ENCODE assay signal across 20 mouse cellular contexts in genomic region chr8:89658998-89659944, GRCm38 (mm10).
DNase-seq lines count a peak whose midpoint lies in the region; ATAC-seq and TF ChIP-seq lines count a peak whose summit lies in the region.
"Had no signal": no experiment of that assay in that cellular context is flagged by ENCODE, and none has a peak within 500 bp of the region (broad histone marks: within the 10 kb centered on the region; RNA-seq: fewer than 3 reads in every experiment).

No protein-coding gene starts in this region.

- H3K4me1 ChIP-seq in hindbrain, embryonic 12.5 days, result 0 out of 2 replicates have a peak, but pooled peaks cover 4% of the 10 kb centered on the region
- no peaks in the 10 kb centered on the region for H3K4me1 ChIP-seq in hindbrain, embryonic 11.5 days (replicated peaks; ENCODE audit: control insufficient read depth, insufficient read depth, low read length)
- H3K4me1 ChIP-seq in limb, embryonic 11.5 days (ENCODE audit: control insufficient read depth, insufficient read depth, low read length), result peaks cover 20% of the 10 kb centered on the region
- H3K4me1 ChIP-seq: liver, embryonic 15.5 days; midbrain, embryonic 15.5 days had no signal

- WGBS in hindbrain, embryonic 12.5 days, result 30% methylated on average over 14 of the region's 14 CpGs
- WGBS in hindbrain, embryonic 11.5 days, result 23% methylated on average over 14 of the region's 14 CpGs
- WGBS in limb, embryonic 11.5 days, result 8% methylated on average over 14 of the region's 14 CpGs

- no peak for ATAC-seq in hindbrain, embryonic 12.5 days (ENCODE audit: low FRiP score)
- ATAC-seq in hindbrain, embryonic 11.5 days (ENCODE audit: low FRiP score), result no peak
- no peak for ATAC-seq in limb, embryonic 11.5 days (ENCODE audit: insufficient number of reproducible peaks, low FRiP score, low TSS enrichment, low read depth)
- ATAC-seq: forebrain, embryonic 13.5 days; hindbrain, postnatal 0 days; midbrain, embryonic 15.5 days had no signal

- no peak overlapping the region for H3K9ac ChIP-seq in hindbrain, embryonic 12.5 days
- no peak overlapping the region for H3K9ac ChIP-seq in hindbrain, embryonic 11.5 days (ENCODE audit: low read depth, low read length)
- H3K9ac ChIP-seq in limb, embryonic 11.5 days (ENCODE audit: low read length), result no peak overlapping the region
- H3K9ac ChIP-seq: embryonic facial prominence, embryonic 15.5 days; forebrain, embryonic 13.5 days; liver, embryonic 15.5 days; midbrain, embryonic 15.5 days had no signal

- no peaks in the 10 kb centered on the region for H3K36me3 ChIP-seq in hindbrain, embryonic 12.5 days
- no peaks in the 10 kb centered on the region for H3K36me3 ChIP-seq in hindbrain, embryonic 11.5 days (ENCODE audit: control insufficient read depth, insufficient read depth, low read length)
- no peaks in the 10 kb centered on the region for H3K36me3 ChIP-seq in limb, embryonic 11.5 days (ENCODE audit: control insufficient read depth, insufficient read depth, low read length)
- H3K36me3 ChIP-seq: embryonic facial prominence, embryonic 15.5 days; G1E; liver, embryonic 15.5 days; midbrain, embryonic 15.5 days had no signal

- 0 out of 2 replicates have a peak, but pooled peaks cover 9% of the 10 kb centered on the region for H3K27me3 ChIP-seq in hindbrain, embryonic 12.5 days
- no peaks in the 10 kb centered on the region for H3K27me3 ChIP-seq in hindbrain, embryonic 11.5 days (ENCODE audit: control insufficient read depth, insufficient read depth, low read length)
- no peaks in the 10 kb centered on the region for H3K27me3 ChIP-seq in limb, embryonic 11.5 days (ENCODE audit: control insufficient read depth, insufficient read depth, low read length)
- H3K27me3 ChIP-seq: liver, embryonic 15.5 days; midbrain, embryonic 15.5 days had no signal

- no peak for DNase-seq in hindbrain, embryonic 11.5 days (ENCODE audit: low spot score)
- DNase-seq in retina, embryonic 14.5 days (ENCODE audit: low spot score), result peak; percentile 11
- DNase-seq in retina, postnatal 1 day, result no peak
- peak; percentile 49 for DNase-seq in limb, embryonic 11.5 days (ENCODE audit: low spot score)
- DNase-seq in thymus, postnatal 10 days (ENCODE audit: low spot score in 2 of 2), result no peak
- no peak for DNase-seq in layer of hippocampus, adult 2 months (ENCODE audit: low spot score in 2 of 2)
- no peak for DNase-seq in ovary, postnatal 36 days (ENCODE audit: low spot score)
- DNase-seq: adrenal gland, postnatal 14 days; cerebellum, adult 9-10 months; heart, postnatal 10 days; lung, postnatal 36 days; right cerebral cortex, postnatal 25 days; thymus, adult 2 months had no signal

- H3K4me2 ChIP-seq in hindbrain, embryonic 12.5 days (replicated peaks), result 0 out of 2 replicates have a peak overlapping the region, but pooled peaks have one; percentile 4
- H3K4me2 ChIP-seq in hindbrain, embryonic 11.5 days (replicated peaks; ENCODE audit: low read depth, low read length), result no peak overlapping the region
- peak overlapping the region; percentile 18; the same call in 1 of the 2 replicates for H3K4me2 ChIP-seq in limb, embryonic 11.5 days (ENCODE audit: low read depth, severe bottlenecking)
- H3K4me2 ChIP-seq: embryonic facial prominence, embryonic 15.5 days; forebrain, embryonic 13.5 days; liver, embryonic 15.5 days; midbrain, embryonic 15.5 days had no signal

- no peak overlapping the region for H3K27ac ChIP-seq in hindbrain, embryonic 12.5 days
- no peak overlapping the region for H3K27ac ChIP-seq in hindbrain, embryonic 11.5 days (ENCODE audit: low read depth, low read length)
- H3K27ac ChIP-seq in limb, embryonic 11.5 days (replicated peaks; ENCODE audit: low read depth, low read length), result peak overlapping the region; percentile 38; the same call in 1 of the 2 replicates
- no peak overlapping the region for H3K27ac ChIP-seq in layer of hippocampus, adult 2 months
- H3K27ac ChIP-seq: embryonic facial prominence, embryonic 15.5 days; forebrain, embryonic 13.5 days; hindbrain, postnatal 0 days; liver, embryonic 15.5 days; midbrain, embryonic 15.5 days had no signal

- no peak overlapping the region for H3K4me3 ChIP-seq in hindbrain, embryonic 12.5 days
- no peak overlapping the region for H3K4me3 ChIP-seq in hindbrain, embryonic 11.5 days (ENCODE audit: low read depth, low read length)
- H3K4me3 ChIP-seq in limb, embryonic 11.5 days (ENCODE audit: low read depth, low read length), result no peak overlapping the region
- H3K4me3 ChIP-seq in layer of hippocampus, adult 2 months, result no peak overlapping the region
- H3K4me3 ChIP-seq: embryonic facial prominence, embryonic 15.5 days; forebrain, embryonic 13.5 days; liver, embryonic 15.5 days; midbrain, embryonic 15.5 days had no signal

- H3K9me3 ChIP-seq in hindbrain, embryonic 12.5 days (replicated peaks), result no peaks in the 10 kb centered on the region
- H3K9me3 ChIP-seq in hindbrain, embryonic 11.5 days (ENCODE audit: control insufficient read depth, low read length), result no peaks in the 10 kb centered on the region
- H3K9me3 ChIP-seq in limb, embryonic 11.5 days (ENCODE audit: control insufficient read depth, low read length), result no peaks in the 10 kb centered on the region
- H3K9me3 ChIP-seq: embryonic facial prominence, embryonic 15.5 days; forebrain, embryonic 13.5 days; liver, embryonic 15.5 days; midbrain, embryonic 15.5 days had no signal

- TF ChIP-seq CTCF in layer of hippocampus, adult 2 months (conservative IDR thresholded peaks at IDR 0.05), result no peak

Comparison
In these comparisons a context has a peak if more than half of its experiments do, and no peak if none do; other contexts are left out.
1. DNase-seq: peak in retina, embryonic 14.5 days (single experiment) and limb, embryonic 11.5 days (single experiment); none in hindbrain, embryonic 11.5 days (single experiment), retina, postnatal 1 day (single experiment), thymus, postnatal 10 days (0 of 2), layer of hippocampus, adult 2 months (0 of 2) and ovary, postnatal 36 days (single experiment).